Mouse (Mus musculus) kidney, embryonic 16.5 days (tissue): ENCODE results near the gene Zfp13. TPM values are rescaled to one million over a fixed set of nuclear protein-coding genes. Genes with fewer than 3 reads are reported as not detected.

Experiments used
- ATAC-seq: fragments of 200-750 bp; cut with Nextera tagmentation; 2 replicates; pipeline ENCODE4 v1.8.0; 2017; ENCODE audit warnings: moderate TSS enrichment; ENCODE audit not compliant: low FRiP score, low TSS enrichment
- H3K27ac ChIP-seq: fragments of 300-500 bp; sonication (generic); 2 replicates; pipeline ENCODE4 v1.5.1; 2014; ENCODE audit warnings: low read length
- H3K27me3 ChIP-seq: fragments of 300-500 bp; sonication (generic); 2 replicates; pipeline ENCODE4 v1.6.1; 2014; ENCODE audit warnings: low read length, control low read depth, mixed read lengths; ENCODE audit not compliant: insufficient read depth
- H3K36me3 ChIP-seq: fragments of 300-500 bp; sonication (generic); 2 replicates; pipeline ENCODE4 v1.6.1; 2014; ENCODE audit warnings: low read length, control low read depth, mixed read lengths; ENCODE audit not compliant: insufficient read depth
- H3K4me1 ChIP-seq: fragments of 300-500 bp; sonication (generic); 2 replicates; pipeline ENCODE4 v1.6.1; 2014; ENCODE audit warnings: low read length, control low read depth, mixed read lengths; ENCODE audit not compliant: insufficient read depth
- H3K4me2 ChIP-seq: fragments of 300-500 bp; sonication (generic); replicated peaks from 2 replicates; pipeline ENCODE4 v1.6.1; 2014; ENCODE audit warnings: low read depth, low read length
- H3K4me3 ChIP-seq: fragments of 300-500 bp; sonication (generic); 2 replicates; pipeline ENCODE4 v1.5.1; 2014; ENCODE audit warnings: mild to moderate bottlenecking, low read length
- H3K9ac ChIP-seq: fragments of 300-500 bp; sonication (generic); replicated peaks from 2 replicates; pipeline ENCODE4 v1.6.1; 2014; ENCODE audit warnings: low read length
- H3K9me3 ChIP-seq: fragments of 300-500 bp; sonication (generic); 2 replicates; pipeline ENCODE4 v1.6.1; 2016; ENCODE audit warnings: low read length, control low read depth
- WGBS: fragments of 180-500 bp; shearing (Covaris S2); extraction: QIAGEN DNeasy Blood & Tissue Kit; methylation state at CpG from one replicate; pipeline ENCODE4 v1.1.7; 2014; 5-methylcytosine and 5-hydroxymethylcytosine counted together
- polyA plus RNA-seq: library from polyadenylated mRNA; unstranded; fragments of >200 nt; fragmentation: Nextera tagmentation; extraction: Ambion mirVana; gene quantifications from 2 replicates; pipeline ENCODE4 v1.2.1, GENCODE M21; 2015

The Zfp13 gene
- polyA plus RNA-seq, 1 experiment from 2014 or later, result 19.3 TPM

- ATAC-seq, result peak; percentile 66
- Histone ChIP-seq H3K9ac (peak overlapping the region; percentile 71), H3K4me2 (peak overlapping the region; percentile 59)
Observed at GRCm38 (mm10) chr17:23592926-23593300, 6.4 kb downstream of the Zfp13 start.

GRCm38 (mm10) chr17:23592208-23592925 lies 6.9 kb downstream of the Zfp13 start:
- Histone ChIP-seq H3K27me3 (no peaks in the 10 kb centered on the region), H3K27ac (peak overlapping the region; percentile 61), H3K9me3 (no peaks in the 10 kb centered on the region), H3K9ac (peak overlapping the region; percentile 71), H3K4me3 (peak overlapping the region; percentile 50), H3K4me1 (0 out of 2 replicates have a peak, but pooled peaks cover 3% of the 10 kb centered on the region), H3K36me3 (no peaks in the 10 kb centered on the region), H3K4me2 (peak overlapping the region; percentile 59)
- WGBS, result 7% methylated on average over 34 of the region's 34 CpGs
- ATAC-seq, result peak; percentile 100

More at GRCm38 (mm10) chr17:23592926-23593300, 6.4 kb downstream of the Zfp13 start:
- H3K36me3 ChIP-seq, result no peaks in the 10 kb centered on the region
- no peaks in the 10 kb centered on the region for H3K27me3 ChIP-seq
- 9% methylated on average over 13 of the region's 13 CpGs for WGBS
- H3K4me1 ChIP-seq, result 0 out of 2 replicates have a peak, but pooled peaks cover 3% of the 10 kb centered on the region
- no peaks in the 10 kb centered on the region for H3K9me3 ChIP-seq
- peak overlapping the region; percentile 49; the same call in 1 of the 2 replicates for H3K27ac ChIP-seq
- H3K4me3 ChIP-seq, result peak overlapping the region; percentile 50

GRCm38 (mm10) chr17:23587253-23587652 lies 12.0 kb downstream of the Zfp13 start:
- H3K27ac ChIP-seq, result no peak overlapping the region
- H3K36me3 ChIP-seq, result peaks cover 2% of the 10 kb centered on the region; the same call in 1 of the 2 replicates
- no peak overlapping the region for H3K4me2 ChIP-seq
- peaks cover 23% of the 10 kb centered on the region for H3K4me1 ChIP-seq
- H3K9ac ChIP-seq, result no peak overlapping the region
- no peak overlapping the region for H3K4me3 ChIP-seq
- ATAC-seq, result no peak
- H3K27me3 ChIP-seq, result no peaks in the 10 kb centered on the region
- H3K9me3 ChIP-seq, result no peaks in the 10 kb centered on the region
- WGBS, result 61% methylated on average over 2 of the region's 2 CpGs

- Histone ChIP-seq H3K9ac (peak overlapping the region; percentile 85), H3K4me1 (peaks cover 21% of the 10 kb centered on the region), H3K27ac (peak overlapping the region; percentile 48; the same call in 1 of the 2 replicates), H3K4me2 (peak overlapping the region; percentile 82), H3K27me3 (no peaks in the 10 kb centered on the region), H3K9me3 (no peaks in the 10 kb centered on the region), H3K4me3 (peak overlapping the region; percentile 85), H3K36me3 (peaks cover 3% of the 10 kb centered on the region; the same call in 1 of the 2 replicates)
- ATAC-seq, result peak; percentile 90
- WGBS, result 0% methylated on average over 22 of the region's 22 CpGs
Observed at GRCm38 (mm10) chr17:23585721-23586491, 13.4 kb downstream of the Zfp13 start.

- H3K4me1 ChIP-seq, result peaks cover 21% of the 10 kb centered on the region
Observed at GRCm38 (mm10) chr17:23584786-23585185, 14.5 kb downstream of the Zfp13 start.

GRCm38 (mm10) chr17:23575951-23576552 lies 23.2 kb downstream of the Zfp13 start:
- Histone ChIP-seq H3K4me1 (no peaks in the 10 kb centered on the region), H3K4me2 (no peak overlapping the region), H3K4me3 (no peak overlapping the region), H3K9me3 (peaks cover 12% of the 10 kb centered on the region; the same call in 1 of the 2 replicates), H3K27me3 (no peaks in the 10 kb centered on the region), H3K27ac (no peak overlapping the region), H3K36me3 (peaks cover 60% of the 10 kb centered on the region), H3K9ac (no peak overlapping the region)
- WGBS, result 94% methylated on average over 38 of the region's 38 CpGs
- peak; percentile 40 for ATAC-seq

More at GRCm38 (mm10) chr17:23584786-23585185, 14.5 kb downstream of the Zfp13 start:
- peak overlapping the region; percentile 82 for H3K4me2 ChIP-seq
- H3K4me3 ChIP-seq, result peak overlapping the region; percentile 85
- H3K36me3 ChIP-seq, result peaks cover 13% of the 10 kb centered on the region
- no peak overlapping the region for H3K27ac ChIP-seq
- 0 out of 2 replicates have a peak overlapping the region, but pooled peaks have one; percentile 85 for H3K9ac ChIP-seq
- no peak for ATAC-seq
- no peaks in the 10 kb centered on the region for H3K27me3 ChIP-seq
- 70% methylated on average over 8 of the region's 8 CpGs for WGBS
- no peaks in the 10 kb centered on the region for H3K9me3 ChIP-seq

- 93% methylated on average over 8 of the region's 8 CpGs for WGBS
- Histone ChIP-seq H3K4me3 (no peak overlapping the region), H3K27ac (no peak overlapping the region), H3K4me1 (no peaks in the 10 kb centered on the region), H3K36me3 (peaks cover 43% of the 10 kb centered on the region), H3K4me2 (no peak overlapping the region), H3K9me3 (peaks cover 12% of the 10 kb centered on the region; the same call in 1 of the 2 replicates), H3K9ac (no peak overlapping the region), H3K27me3 (no peaks in the 10 kb centered on the region)
- ATAC-seq, result no peak
Observed at GRCm38 (mm10) chr17:23574130-23574529, 25.2 kb downstream of the Zfp13 start.

GRCm38 (mm10) chr17:23572059-23572458 lies 27.2 kb downstream of the Zfp13 start:
- H3K4me2 ChIP-seq, result no peak overlapping the region
- no peaks in the 10 kb centered on the region for H3K4me1 ChIP-seq
- no peak for ATAC-seq
- no peak overlapping the region for H3K27ac ChIP-seq
- H3K4me3 ChIP-seq, result no peak overlapping the region
- H3K9ac ChIP-seq, result no peak overlapping the region
- no peaks in the 10 kb centered on the region for H3K27me3 ChIP-seq
- peaks cover 12% of the 10 kb centered on the region; the same call in 1 of the 2 replicates for H3K9me3 ChIP-seq
- 82% methylated on average over 6 of the region's 6 CpGs for WGBS
- peaks cover 27% of the 10 kb centered on the region for H3K36me3 ChIP-seq

GRCm38 (mm10) chr17:23571084-23571483 lies 28.2 kb downstream of the Zfp13 start:
- Histone ChIP-seq H3K4me3 (no peak overlapping the region), H3K4me2 (no peak overlapping the region), H3K27ac (no peak overlapping the region), H3K9ac (no peak overlapping the region), H3K4me1 (no peaks in the 10 kb centered on the region), H3K27me3 (no peaks in the 10 kb centered on the region), H3K36me3 (peaks cover 18% of the 10 kb centered on the region), H3K9me3 (0 out of 2 replicates have a peak, but pooled peaks cover 5% of the 10 kb centered on the region)
- no peak; the same call in 1 of the 2 replicates for ATAC-seq
- 23% methylated on average over 5 of the region's 5 CpGs for WGBS
